ENCODE assay signal across 1 mouse cellular context in the genomic region with DNA sequence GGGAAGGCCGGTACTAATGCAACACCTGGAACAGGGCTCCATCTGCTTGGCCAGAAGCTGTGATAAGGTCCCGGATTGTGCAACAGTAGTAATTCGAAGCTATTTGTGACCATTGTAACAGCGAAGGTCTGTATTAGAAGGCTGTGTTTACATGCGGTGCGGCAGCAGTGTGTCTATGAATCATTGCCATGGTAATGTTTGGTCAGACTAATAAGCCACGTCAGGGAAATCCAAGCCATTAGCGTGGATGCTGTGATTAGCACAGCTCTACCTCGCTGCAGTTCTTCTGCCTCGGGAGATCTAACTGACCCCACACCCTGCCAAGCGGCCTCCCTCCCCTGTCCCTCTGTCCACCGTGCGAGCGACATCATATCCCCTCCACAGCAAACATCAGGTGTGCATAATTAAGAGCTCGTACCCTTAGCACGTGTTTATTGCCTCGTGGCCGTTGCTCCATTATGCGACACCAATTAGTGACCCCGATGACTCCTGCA.
TF ChIP-seq lines count a peak whose summit lies in the region.

No protein-coding gene starts in this region.

TF ChIP-seq in CH12.LX, 34 proteins besides CTCF, POLR2A, EP300 and RAD21 (continued from another document):
- TF ChIP-seq CHD1 (IDR thresholded peaks at IDR 0.05; ENCODE audit: low read depth, low read length) (no peak), KAT2A (IDR thresholded peaks at IDR 0.05; ENCODE audit: insufficient replicate concordance, low read length) (no peak), E2F4 (IDR thresholded peaks at IDR 0.05; ENCODE audit: insufficient replicate concordance, low read depth, low read length) (no peak), MAX (IDR thresholded peaks at IDR 0.05; ENCODE audit: low read length) (peak; percentile 86)
TF ChIP-seq in CH12.LX: peak in this region for 3.
